Mouse (Mus musculus) midbrain, embryonic 16.5 days (tissue): ENCODE results near the gene H2-Ob. TPM values are rescaled to one million over a fixed set of nuclear protein-coding genes. Genes with fewer than 3 reads are reported as not detected.

Source experiments
- ATAC-seq: fragments of 200-750 bp; cut with Nextera tagmentation; 2 replicates; pipeline ENCODE4 v1.8.0; 2017; ENCODE audit warnings: moderate TSS enrichment
- H3K27ac ChIP-seq: fragments of 300-500 bp; sonication (generic); 2 replicates; pipeline ENCODE4 v1.5.1; 2014; ENCODE audit warnings: mild to moderate bottlenecking, low read length, mixed read lengths
- H3K27me3 ChIP-seq: fragments of 300-500 bp; sonication (generic); 2 replicates; pipeline ENCODE4 v1.6.1; 2014; ENCODE audit warnings: low read depth, low read length, mixed read lengths; ENCODE audit not compliant: control insufficient read depth, insufficient read depth
- H3K36me3 ChIP-seq: fragments of 300-500 bp; sonication (generic); 2 replicates; pipeline ENCODE4 v1.6.1; 2014; ENCODE audit warnings: mild to moderate bottlenecking, low read length, moderate library complexity, mixed read lengths; ENCODE audit not compliant: control insufficient read depth, insufficient read depth
- H3K4me1 ChIP-seq: fragments of 300-500 bp; sonication (generic); 2 replicates; pipeline ENCODE4 v1.6.1; 2014; ENCODE audit warnings: mild to moderate bottlenecking, low read length, mixed read lengths; ENCODE audit not compliant: control insufficient read depth, insufficient read depth
- H3K4me2 ChIP-seq: fragments of 300-500 bp; sonication (generic); 2 replicates; pipeline ENCODE4 v1.6.1; 2014; ENCODE audit warnings: mild to moderate bottlenecking, low read length, mixed read lengths
- H3K4me3 ChIP-seq: fragments of 300-500 bp; sonication (generic); 2 replicates; pipeline ENCODE4 v1.5.1; 2014; ENCODE audit warnings: low read depth, mild to moderate bottlenecking, low read length, moderate library complexity, mixed read lengths
- H3K9ac ChIP-seq: fragments of 300-500 bp; sonication (generic); 2 replicates; pipeline ENCODE4 v1.6.1; 2014; ENCODE audit warnings: low read depth, low read length, mixed read lengths
- H3K9me3 ChIP-seq: fragments of 300-500 bp; sonication (generic); replicated peaks from 2 replicates; pipeline ENCODE4 v1.6.1; 2014; ENCODE audit warnings: mild to moderate bottlenecking, low read length, mixed read lengths; ENCODE audit not compliant: control insufficient read depth, poor library complexity, severe bottlenecking
- WGBS: fragments of 180-500 bp; shearing (Covaris S2); extraction: QIAGEN DNeasy Blood & Tissue Kit; methylation state at CpG from one replicate; pipeline ENCODE4 v1.1.7; 2014; 5-methylcytosine and 5-hydroxymethylcytosine counted together
- polyA plus RNA-seq: library from polyadenylated mRNA; unstranded; fragments of >200 nt; fragmentation: Nextera tagmentation; extraction: Ambion mirVana; gene quantifications from 2 replicates; pipeline ENCODE4 v1.2.1, GENCODE M21; 2015

Gene H2-Ob
- polyA plus RNA-seq, 1 experiment from 2014 or later, result 0.40 TPM

DNA sequence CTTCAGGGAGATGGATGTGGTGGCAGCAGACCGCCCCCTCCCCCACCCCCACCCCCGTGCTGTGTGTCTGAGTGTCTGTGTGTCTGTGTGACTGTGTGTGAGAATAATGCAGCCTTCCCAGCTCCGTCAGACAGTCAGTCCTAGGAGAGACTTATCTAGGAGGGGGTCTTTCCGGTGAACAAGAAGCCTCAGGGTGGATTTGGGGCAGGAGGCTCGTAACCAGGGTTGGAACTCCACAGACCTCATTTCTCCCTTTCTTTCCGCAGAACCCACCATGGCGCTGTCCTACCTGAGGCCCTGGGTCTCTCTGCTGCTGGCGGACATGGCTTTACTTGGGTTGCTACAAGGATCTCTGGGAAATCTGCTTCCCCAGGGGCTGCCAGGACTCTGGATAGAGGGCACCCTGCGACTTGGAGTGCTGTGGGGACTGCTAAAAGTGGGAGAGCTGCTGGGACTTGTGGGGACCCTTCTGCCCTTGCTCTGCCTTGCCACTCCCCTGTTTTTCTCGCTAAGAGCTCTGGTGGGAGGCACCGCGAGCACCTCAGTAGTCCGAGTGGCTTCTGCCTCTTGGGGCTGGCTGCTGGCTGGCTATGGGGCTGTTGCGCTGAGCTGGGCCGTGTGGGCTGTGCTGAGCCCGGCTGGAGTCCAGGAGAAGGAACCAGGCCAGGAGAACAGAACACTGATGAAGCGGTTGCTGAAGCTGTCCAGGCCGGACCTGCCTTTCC is 33.5 kb upstream of the H2-Ob start:
- ATAC-seq, result no peak
- WGBS, result 14% methylated on average over 18 of the region's 18 CpGs
- Histone ChIP-seq H3K4me1 (peaks cover 4% of the 10 kb centered on the region), H3K4me2 (peak overlapping the region; percentile 72), H3K9me3 (no peaks in the 10 kb centered on the region), H3K4me3 (peak overlapping the region; percentile 47), H3K27me3 (peaks cover 22% of the 10 kb centered on the region), H3K36me3 (no peaks in the 10 kb centered on the region), H3K9ac (peak overlapping the region; percentile 59; the same call in 1 of the 2 replicates), H3K27ac (no peak overlapping the region)

DNA sequence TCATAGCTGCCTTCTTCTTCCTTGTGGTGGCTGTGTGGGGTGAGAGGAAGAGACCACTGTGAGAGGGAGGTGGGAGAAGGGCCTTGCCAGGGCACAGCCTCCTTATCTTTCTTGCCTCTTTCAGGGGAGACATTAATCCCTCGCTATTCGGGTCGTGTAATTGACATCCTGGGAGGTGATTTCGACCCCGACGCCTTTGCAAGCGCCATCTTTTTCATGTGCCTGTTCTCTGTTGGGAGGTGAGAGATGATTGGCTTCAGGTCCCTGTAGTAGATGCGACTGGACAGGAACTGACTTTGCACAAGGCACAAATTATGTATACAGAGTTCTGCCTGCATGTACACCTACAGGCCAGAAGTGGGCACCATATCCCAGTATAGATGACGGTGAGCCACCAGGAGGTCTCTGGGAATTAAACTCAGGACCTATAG is 32.9 kb upstream of the H2-Ob start:
- Histone ChIP-seq H3K9ac (no peak overlapping the region), H3K36me3 (no peaks in the 10 kb centered on the region), H3K9me3 (no peaks in the 10 kb centered on the region), H3K27me3 (peaks cover 26% of the 10 kb centered on the region), H3K27ac (no peak overlapping the region), H3K4me2 (no peak overlapping the region), H3K4me3 (no peak overlapping the region), H3K4me1 (peaks cover 4% of the 10 kb centered on the region)
- 18% methylated on average over 9 of the region's 9 CpGs for WGBS
- no peak for ATAC-seq

DNA sequence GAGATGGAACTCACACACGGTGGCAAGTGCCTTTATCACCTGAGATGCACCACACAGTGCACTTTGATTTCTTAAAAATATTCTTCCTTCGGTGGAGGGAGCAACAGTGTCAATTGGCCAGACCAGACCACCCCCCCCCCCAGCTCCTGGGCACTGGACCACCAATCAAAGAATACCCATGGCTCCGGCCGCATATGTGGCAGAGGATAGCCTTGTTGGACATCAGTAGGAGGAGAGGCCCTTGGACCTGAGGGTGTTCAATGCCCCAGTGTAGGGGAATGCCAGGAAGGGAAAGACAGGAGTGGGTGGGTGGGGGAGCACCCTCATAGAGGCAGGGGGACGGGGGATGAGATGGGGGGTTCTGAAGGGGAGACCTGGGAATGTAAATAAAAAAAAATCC is 32.0 kb upstream of the H2-Ob start:
- no peak overlapping the region for H3K4me3 ChIP-seq
- WGBS, result 82% methylated on average over 5 of the region's 5 CpGs

DNA sequence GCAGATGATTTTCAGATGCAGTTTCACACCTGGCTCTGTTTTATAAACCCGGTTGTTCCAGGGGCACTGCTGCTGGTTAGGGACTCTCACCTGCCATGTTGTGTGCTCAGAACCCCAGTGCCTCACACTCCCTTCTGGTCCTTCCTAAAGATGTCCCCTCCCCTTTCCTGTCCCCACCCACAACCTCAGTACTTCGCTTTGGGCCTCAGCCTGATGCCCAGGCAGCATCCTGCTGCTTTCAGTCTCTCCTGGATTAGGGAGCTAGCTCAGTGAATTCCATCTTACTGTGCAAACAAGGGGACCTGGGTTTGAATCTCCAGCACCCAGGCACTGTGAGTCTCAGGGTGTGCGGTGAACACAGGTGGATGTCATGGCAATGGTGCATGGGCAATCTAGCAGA is 31.2 kb upstream of the H2-Ob start:
- no peak overlapping the region for H3K4me3 ChIP-seq
- no peaks in the 10 kb centered on the region for H3K9me3 ChIP-seq
- WGBS, result 68% methylated on average over 3 of the region's 3 CpGs
- no peak overlapping the region for H3K27ac ChIP-seq
- H3K9ac ChIP-seq, result no peak overlapping the region
- no peak for ATAC-seq
- peaks cover 4% of the 10 kb centered on the region for H3K4me1 ChIP-seq
- H3K36me3 ChIP-seq, result no peaks in the 10 kb centered on the region
- peaks cover 28% of the 10 kb centered on the region for H3K27me3 ChIP-seq
- no peak overlapping the region for H3K4me2 ChIP-seq

More for the DNA sequence above, 32.0 kb upstream of the H2-Ob start:
- ATAC-seq, result no peak
- H3K27ac ChIP-seq, result no peak overlapping the region
- H3K36me3 ChIP-seq, result no peaks in the 10 kb centered on the region
- H3K4me1 ChIP-seq, result peaks cover 4% of the 10 kb centered on the region
- H3K27me3 ChIP-seq, result peaks cover 28% of the 10 kb centered on the region
- H3K4me2 ChIP-seq, result no peak overlapping the region
- no peaks in the 10 kb centered on the region for H3K9me3 ChIP-seq
- no peak overlapping the region for H3K9ac ChIP-seq

DNA sequence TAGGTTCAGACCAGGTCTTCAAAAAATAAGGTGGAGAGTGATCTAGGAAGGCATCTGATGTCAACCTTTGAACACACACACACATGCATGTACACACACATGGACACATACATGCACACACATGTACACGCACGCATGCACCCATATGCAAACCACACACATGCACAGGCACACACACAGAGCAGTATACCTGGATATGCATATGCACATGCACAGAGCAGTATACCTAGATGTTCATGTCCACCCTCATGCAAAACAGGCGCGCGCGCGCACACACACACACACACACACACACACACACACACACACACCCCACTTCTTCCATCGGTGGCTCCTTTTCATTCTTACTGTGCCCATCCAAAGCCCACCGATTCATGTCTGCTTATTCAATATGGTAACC is 30.8 kb upstream of the H2-Ob start:
- Histone ChIP-seq H3K9ac (no peak overlapping the region), H3K4me2 (no peak overlapping the region), H3K4me1 (peaks cover 4% of the 10 kb centered on the region), H3K36me3 (no peaks in the 10 kb centered on the region), H3K27me3 (peaks cover 31% of the 10 kb centered on the region), H3K27ac (no peak overlapping the region), H3K9me3 (no peaks in the 10 kb centered on the region), H3K4me3 (no peak overlapping the region)
- 94% methylated on average over 9 of the region's 9 CpGs for WGBS
- no peak for ATAC-seq

DNA sequence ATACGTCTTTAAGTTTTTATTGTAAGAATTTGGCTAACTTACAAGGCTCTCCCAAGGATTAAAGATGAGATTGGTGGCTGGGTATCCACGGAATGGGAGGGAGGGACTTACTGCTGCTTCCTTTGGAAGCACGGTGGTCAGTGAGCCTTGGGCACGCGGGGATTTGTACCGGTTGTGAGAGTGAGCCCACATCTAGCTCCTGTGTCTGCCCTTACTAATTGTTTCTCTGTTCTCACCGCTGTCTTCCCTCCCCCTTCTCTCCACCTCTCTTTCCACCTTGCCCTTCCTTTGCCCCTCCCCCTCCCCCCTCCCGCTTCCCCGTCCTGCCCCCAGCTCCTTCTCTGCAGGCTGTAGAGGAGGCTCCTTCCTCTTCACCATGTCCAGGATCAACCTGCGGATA is 30.3 kb upstream of the H2-Ob start:
- Histone ChIP-seq H3K9me3 (no peaks in the 10 kb centered on the region), H3K27me3 (peaks cover 33% of the 10 kb centered on the region), H3K27ac (no peak overlapping the region), H3K4me2 (no peak overlapping the region), H3K4me1 (peaks cover 4% of the 10 kb centered on the region), H3K36me3 (no peaks in the 10 kb centered on the region), H3K9ac (no peak overlapping the region), H3K4me3 (no peak overlapping the region)
- 28% methylated on average over 8 of the region's 10 CpGs for WGBS
- no peak for ATAC-seq

DNA sequence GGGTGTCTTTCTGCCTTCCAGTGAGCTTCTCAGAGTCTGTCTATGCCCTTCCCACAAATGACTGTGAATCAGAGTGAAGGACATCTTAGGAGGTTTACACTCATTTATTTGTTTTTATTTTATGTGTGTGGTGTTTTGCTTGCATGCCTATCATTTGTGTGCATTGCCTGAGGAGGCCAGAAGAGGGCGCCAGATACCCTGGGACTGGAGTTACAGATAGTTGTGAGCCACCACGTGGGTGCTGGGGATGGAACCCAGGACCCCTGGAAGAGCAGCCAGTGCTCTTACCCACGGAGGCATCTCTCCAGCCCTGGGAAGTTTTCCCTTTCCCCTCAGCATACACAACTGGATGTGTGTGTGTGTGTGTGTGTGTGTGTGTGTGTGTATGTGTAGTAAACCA is 29.0 kb upstream of the H2-Ob start:
- peaks cover 2% of the 10 kb centered on the region; the same call in 1 of the 2 replicates for H3K4me1 ChIP-seq
- H3K27me3 ChIP-seq, result peaks cover 41% of the 10 kb centered on the region
- no peak overlapping the region for H3K27ac ChIP-seq
- H3K36me3 ChIP-seq, result no peaks in the 10 kb centered on the region
- H3K9me3 ChIP-seq, result no peaks in the 10 kb centered on the region
- 49% methylated on average over 3 of the region's 3 CpGs for WGBS
- H3K4me3 ChIP-seq, result no peak overlapping the region
- H3K4me2 ChIP-seq, result no peak overlapping the region
- ATAC-seq, result no peak
- no peak overlapping the region for H3K9ac ChIP-seq

DNA sequence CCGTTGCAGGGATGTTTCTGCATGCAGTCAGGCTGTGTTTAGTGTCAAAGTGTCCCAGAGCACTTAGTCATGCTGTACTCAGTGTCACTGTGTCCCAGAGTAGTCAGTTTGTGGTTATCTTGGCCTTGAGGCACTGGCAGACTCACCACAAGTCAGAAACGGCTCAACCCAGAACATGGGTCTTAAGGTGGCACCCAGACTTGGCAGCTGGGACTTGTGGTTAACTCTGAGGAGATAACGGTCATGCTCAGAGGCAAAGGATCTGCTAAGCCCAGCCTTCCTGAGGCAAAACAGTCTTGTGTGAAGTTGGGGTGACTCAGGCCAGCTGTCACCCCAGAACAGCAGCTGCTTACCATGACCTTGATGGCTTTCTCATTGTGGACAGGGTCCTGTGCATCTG is 28.1 kb upstream of the H2-Ob start:
- Histone ChIP-seq H3K27me3 (peaks cover 36% of the 10 kb centered on the region), H3K9ac (no peak overlapping the region), H3K4me3 (no peak overlapping the region), H3K4me2 (no peak overlapping the region), H3K36me3 (no peaks in the 10 kb centered on the region), H3K27ac (no peak overlapping the region), H3K9me3 (no peaks in the 10 kb centered on the region), H3K4me1 (no peaks in the 10 kb centered on the region)
- WGBS, result 81% methylated on average over 3 of the region's 3 CpGs
- ATAC-seq, result no peak

DNA sequence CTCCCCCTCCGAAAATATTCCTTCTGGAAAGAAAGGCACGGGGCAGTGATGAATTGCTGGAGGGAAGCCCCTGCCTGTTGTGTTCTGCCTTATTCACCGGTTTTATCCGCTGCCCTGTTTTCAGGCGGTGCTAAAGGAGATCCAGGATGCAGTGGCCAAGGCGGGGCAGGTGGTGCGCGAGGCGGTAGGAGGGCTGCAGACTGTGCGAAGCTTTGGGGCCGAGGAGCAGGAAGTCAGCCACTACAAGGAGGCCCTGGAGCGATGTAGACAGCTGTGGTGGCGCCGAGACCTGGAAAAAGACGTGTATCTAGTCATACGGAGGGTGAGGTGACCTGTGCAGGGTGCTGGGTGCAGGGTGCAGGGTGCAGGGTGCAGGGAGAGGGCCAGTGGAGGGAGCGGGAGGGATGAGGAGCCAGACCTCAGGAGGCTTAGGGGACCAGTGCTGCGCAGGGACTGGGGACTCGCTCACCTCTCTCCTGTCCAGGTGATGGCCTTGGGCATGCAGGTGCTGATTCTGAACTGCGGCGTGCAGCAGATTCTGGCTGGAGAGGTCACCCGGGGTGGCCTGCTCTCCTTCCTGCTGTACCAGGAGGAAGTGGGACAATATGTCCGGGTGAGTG is 26.8 kb upstream of the H2-Ob start:
- WGBS, result 18% methylated on average over 21 of the region's 23 CpGs
- H3K36me3 ChIP-seq, result no peaks in the 10 kb centered on the region
- no peak overlapping the region for H3K4me3 ChIP-seq
- no peaks in the 10 kb centered on the region for H3K4me1 ChIP-seq
- no peak overlapping the region for H3K9ac ChIP-seq
- peak overlapping the region; percentile 15; the same call in 1 of the 2 replicates for H3K4me2 ChIP-seq
- peaks cover 34% of the 10 kb centered on the region for H3K27me3 ChIP-seq
- no peak for ATAC-seq
- H3K27ac ChIP-seq, result no peak overlapping the region
- H3K9me3 ChIP-seq, result no peaks in the 10 kb centered on the region
